In genomic region chr14:21765754-21766397, GRCm38 (mm10) we compare ENCODE assay signal across 18 mouse cellular contexts. TPM values are rescaled to one million over a fixed set of nuclear protein-coding genes. Genes with fewer than 3 reads are reported as not detected.
DNase-seq lines count a peak whose midpoint lies in the region; ATAC-seq and TF ChIP-seq lines count a peak whose summit lies in the region.
"Had no signal": no experiment of that assay in that cellular context is flagged by ENCODE, and none has a peak within 500 bp of the region (broad histone marks: within the 10 kb centered on the region; RNA-seq: fewer than 3 reads in every experiment).

No protein-coding gene starts in this region.

- no peaks in the 10 kb centered on the region for H3K9me3 ChIP-seq in intestine, embryonic 16.5 days (ENCODE audit: control insufficient read depth, low read length)
- no peaks in the 10 kb centered on the region for H3K9me3 ChIP-seq in liver, postnatal 0 days (ENCODE audit: low read length)
- H3K9me3 ChIP-seq in forebrain, embryonic 14.5 days (replicated peaks; ENCODE audit: control insufficient read depth, low read length) = no peaks in the 10 kb centered on the region
- H3K9me3 ChIP-seq: heart, embryonic 10.5 days; hindbrain, embryonic 15.5 days; limb, embryonic 13.5 days had no signal

- H3K4me2 ChIP-seq in intestine, embryonic 16.5 days (ENCODE audit: low read depth, low read length) = peak overlapping the region; percentile 30
- H3K4me2 ChIP-seq in liver, postnatal 0 days (ENCODE audit: low read depth, low read length) = peak overlapping the region; percentile 45
- H3K4me2 ChIP-seq in forebrain, embryonic 14.5 days (ENCODE audit: low read length) = no peak overlapping the region
- H3K4me2 ChIP-seq: hindbrain, embryonic 15.5 days; limb, embryonic 13.5 days had no signal

- DNase-seq in kidney, adult 2 months = peak; percentile 45
- no peak for DNase-seq in kidney, adult 18-20 months
- DNase-seq in liver, postnatal 0 days = no peak
- no peak for DNase-seq in cerebellum, adult 9-11 months
- DNase-seq in c-Kit-positive CD71-positive TER-119-positive erythroid progenitor cells, embryonic 14.5 days (ENCODE audit: low spot score) = no peak
- DNase-seq in forebrain, embryonic 14.5 days (ENCODE audit: low spot score) = no peak
- DNase-seq: adrenal gland, postnatal 14 days; cerebellum, postnatal 14 days; forebrain, postnatal 0 days; lung, postnatal 10 days had no signal

- no peak overlapping the region for H3K27ac ChIP-seq in kidney, adult 2 months (ENCODE audit: insufficient read depth, low read depth, low read length)
- peak overlapping the region; percentile 64 for H3K27ac ChIP-seq in intestine, embryonic 16.5 days (ENCODE audit: low read length)
- H3K27ac ChIP-seq in liver, postnatal 0 days (ENCODE audit: low read depth) = no peak overlapping the region
- no peak overlapping the region for H3K27ac ChIP-seq in forebrain, embryonic 14.5 days (ENCODE audit: low read depth, low read length)
- H3K27ac ChIP-seq: heart, embryonic 10.5 days; hindbrain, embryonic 15.5 days; layer of hippocampus, adult 2 months; left cerebral cortex, adult 2 months; limb, embryonic 13.5 days had no signal

- WGBS in kidney, adult 2 months = 68% methylated on average over 7 of the region's 7 CpGs
- 58% methylated on average over 7 of the region's 7 CpGs for WGBS in intestine, embryonic 16.5 days
- WGBS in liver, postnatal 0 days (ENCODE audit: insufficient replicate concordance) = 39% methylated on average over 7 of the region's 7 CpGs
- WGBS in forebrain, embryonic 14.5 days = 78% methylated on average over 7 of the region's 7 CpGs

- TF ChIP-seq POLR2A in kidney, adult 2 months (IDR thresholded peaks at IDR 0.05; ENCODE audit: low read depth, low read length) = no peak

- H3K4me3 ChIP-seq in kidney, adult 2 months (ENCODE audit: insufficient read depth, low read depth, low read length) = no peak overlapping the region
- peak overlapping the region; percentile 5 for H3K4me3 ChIP-seq in intestine, embryonic 16.5 days (ENCODE audit: low read length)
- H3K4me3 ChIP-seq in liver, postnatal 0 days (ENCODE audit: low read depth, low read length) = no peak overlapping the region
- H3K4me3 ChIP-seq in forebrain, embryonic 14.5 days (ENCODE audit: low read depth, low read length) = no peak overlapping the region
- H3K4me3 ChIP-seq: heart, embryonic 10.5 days; hindbrain, embryonic 15.5 days; layer of hippocampus, adult 2 months; left cerebral cortex, adult 2 months; limb, embryonic 13.5 days had no signal

- no peaks in the 10 kb centered on the region for H3K36me3 ChIP-seq in kidney, adult 2 months (ENCODE audit: control insufficient read depth, insufficient read depth, low read length)
- no peaks in the 10 kb centered on the region for H3K36me3 ChIP-seq in intestine, embryonic 16.5 days (ENCODE audit: control insufficient read depth, insufficient read depth, low read length)
- no peaks in the 10 kb centered on the region for H3K36me3 ChIP-seq in liver, postnatal 0 days (replicated peaks; ENCODE audit: insufficient read depth, low read length)
- H3K36me3 ChIP-seq in forebrain, embryonic 14.5 days (ENCODE audit: control insufficient read depth, insufficient read depth, low read length) = no peaks in the 10 kb centered on the region
- H3K36me3 ChIP-seq: heart, embryonic 10.5 days; hindbrain, embryonic 15.5 days; limb, embryonic 13.5 days had no signal

- no peak for TF ChIP-seq EP300 in liver, postnatal 0 days (IDR thresholded peaks at IDR 0.05; ENCODE audit: low read depth)

- H3K9ac ChIP-seq in intestine, embryonic 16.5 days (ENCODE audit: low read depth, low read length) = no peak overlapping the region
- no peak overlapping the region for H3K9ac ChIP-seq in liver, postnatal 0 days (replicated peaks)
- H3K9ac ChIP-seq in forebrain, embryonic 14.5 days (ENCODE audit: low read length) = no peak overlapping the region
- H3K9ac ChIP-seq: forebrain, postnatal 0 days; hindbrain, embryonic 15.5 days; limb, embryonic 13.5 days had no signal

- ATAC-seq in intestine, embryonic 16.5 days = peak; percentile 91
- no peak for ATAC-seq in liver, postnatal 0 days
- ATAC-seq in forebrain, embryonic 14.5 days = no peak
- ATAC-seq: forebrain, postnatal 0 days had no signal

- H3K4me1 ChIP-seq in kidney, adult 2 months (ENCODE audit: control insufficient read depth, insufficient read depth, low read length) = peaks cover 19% of the 10 kb centered on the region
- H3K4me1 ChIP-seq in intestine, embryonic 16.5 days (ENCODE audit: control insufficient read depth, insufficient read depth, low read length) = 0 out of 2 replicates have a peak, but pooled peaks cover 3% of the 10 kb centered on the region
- H3K4me1 ChIP-seq in liver, postnatal 0 days (ENCODE audit: insufficient read depth) = peaks cover 7% of the 10 kb centered on the region
- peaks cover 6% of the 10 kb centered on the region; the same call in 1 of the 2 replicates for H3K4me1 ChIP-seq in forebrain, embryonic 14.5 days (ENCODE audit: control insufficient read depth, insufficient read depth, low read length)

- TF ChIP-seq CTCF in kidney, adult 2 months (conservative IDR thresholded peaks at IDR 0.05; ENCODE audit: insufficient read depth, insufficient read length, low read depth, low read length) = no peak
- TF ChIP-seq CTCF in liver, postnatal 0 days (IDR thresholded peaks at IDR 0.05; ENCODE audit: low read depth) = no peak

- no peaks in the 10 kb centered on the region for H3K27me3 ChIP-seq in kidney, adult 2 months (replicated peaks; ENCODE audit: control insufficient read depth, insufficient read depth, low read length)
- H3K27me3 ChIP-seq in intestine, embryonic 16.5 days (replicated peaks; ENCODE audit: control insufficient read depth, insufficient read depth, low read length) = no peaks in the 10 kb centered on the region
- H3K27me3 ChIP-seq in liver, postnatal 0 days (ENCODE audit: insufficient read depth, low read length) = no peaks in the 10 kb centered on the region
- no peaks in the 10 kb centered on the region for H3K27me3 ChIP-seq in forebrain, embryonic 14.5 days (replicated peaks; ENCODE audit: control insufficient read depth, insufficient read depth, low read length)
- H3K27me3 ChIP-seq: hindbrain, embryonic 15.5 days; limb, embryonic 13.5 days had no signal

RNA-seq across cellular contexts. Expression of gene Dusp13, which starts 14.9 kb away (rescaled TPM):
- polyA plus RNA-seq in kidney, adult 2 months (2012; rRNA removed) = 1.1 and 1.8 TPM in 2 replicates
- polyA plus RNA-seq in intestine, embryonic 16.5 days (2015; fragmentation: Nextera tagmentation; extraction: Ambion mirVana) = not detected in 2 replicates
- 0.24 TPM in 1 of 2 replicates, not detected in the other for polyA plus RNA-seq in liver, postnatal 0 days (2015; fragmentation: Nextera tagmentation; extraction: Ambion mirVana)
- polyA plus RNA-seq in forebrain, embryonic 14.5 days (2014; fragmentation: Nextera tagmentation; extraction: Ambion mirVana) = not detected in 2 replicates
- polyA plus RNA-seq: heart, embryonic 10.5 days; hindbrain, embryonic 15.5 days had no signal

RNA-seq across cellular contexts. Expression of gene Samd8, which starts 15.5 kb away (rescaled TPM):
- 21.1 and 23.9 TPM in 2 replicates for polyA plus RNA-seq in kidney, adult 2 months (2012; rRNA removed)
- 11.4 and 12.5 TPM in 2 replicates for polyA plus RNA-seq in intestine, embryonic 16.5 days (2015; fragmentation: Nextera tagmentation; extraction: Ambion mirVana)
- polyA plus RNA-seq in liver, postnatal 0 days (2015; fragmentation: Nextera tagmentation; extraction: Ambion mirVana) = 3.8 and 4.1 TPM in 2 replicates
- 18.9 and 25.4 TPM in 2 replicates for polyA plus RNA-seq in forebrain, embryonic 14.5 days (2014; fragmentation: Nextera tagmentation; extraction: Ambion mirVana)

RNA-seq across cellular contexts. Expression of gene Dupd1, which starts 51.5 kb away (rescaled TPM):
- polyA plus RNA-seq in kidney, adult 2 months (2012; rRNA removed) = 0.11 and 0.52 TPM in 2 replicates
- not detected in 2 replicates for polyA plus RNA-seq in intestine, embryonic 16.5 days (2015; fragmentation: Nextera tagmentation; extraction: Ambion mirVana)
- polyA plus RNA-seq in liver, postnatal 0 days (2015; fragmentation: Nextera tagmentation; extraction: Ambion mirVana) = 0.15 TPM in 1 of 2 replicates, not detected in the other
- polyA plus RNA-seq in forebrain, embryonic 14.5 days (2014; fragmentation: Nextera tagmentation; extraction: Ambion mirVana) = not detected in 2 replicates
- polyA plus RNA-seq: spleen, adult 2 months; urinary bladder, adult 2 months had no signal

RNA-seq across cellular contexts. Expression of gene Vdac2, which starts 59.2 kb away (rescaled TPM):
- polyA plus RNA-seq in kidney, adult 2 months (2012; rRNA removed) = 140 and 166 TPM in 2 replicates
- 410 and 422 TPM in 2 replicates for polyA plus RNA-seq in intestine, embryonic 16.5 days (2015; fragmentation: Nextera tagmentation; extraction: Ambion mirVana)
- 128 and 129 TPM in 2 replicates for polyA plus RNA-seq in liver, postnatal 0 days (2015; fragmentation: Nextera tagmentation; extraction: Ambion mirVana)
- 292 TPM in 2 replicates for polyA plus RNA-seq in forebrain, embryonic 14.5 days (2014; fragmentation: Nextera tagmentation; extraction: Ambion mirVana)
